Mouse (Mus musculus) hindbrain, postnatal 0 days (tissue): Measurements from ENCODE around the gene Cda. TPM values are rescaled to one million over a fixed set of nuclear protein-coding genes. Genes with fewer than 3 reads are reported as not detected.
A peak's percentile ranks its signal among the peaks of the same experiment; 100 is the strongest.

ENCODE experiments used
- ATAC-seq: fragments of 200-750 bp; cut with Nextera tagmentation; 2 replicates; pipeline ENCODE4 v1.8.0; 2017; ENCODE audit warnings: mild to moderate bottlenecking, moderate TSS enrichment, moderate library complexity
- DNase-seq: peaks from one replicate; pipeline ENCODE4 v3.0.0-alpha.2; 2015; ENCODE audit warnings: low spot score
- H3K27ac ChIP-seq: fragments of 300-500 bp; sonication (generic); 2 replicates; pipeline ENCODE4 v1.5.1; 2014; ENCODE audit warnings: mild to moderate bottlenecking
- H3K27me3 ChIP-seq: fragments of 300-500 bp; sonication (generic); 2 replicates; pipeline ENCODE4 v1.6.1; 2014; ENCODE audit warnings: low read length, mixed read lengths; ENCODE audit not compliant: insufficient read depth
- H3K36me3 ChIP-seq: fragments of 300-500 bp; sonication (generic); 2 replicates; pipeline ENCODE4 v1.6.1; 2014; ENCODE audit warnings: low read length, mixed read lengths; ENCODE audit not compliant: insufficient read depth
- H3K4me1 ChIP-seq: fragments of 300-500 bp; sonication (generic); 2 replicates; pipeline ENCODE4 v1.6.1; 2014; ENCODE audit warnings: antibody characterized with exemption, low read length, mixed read lengths; ENCODE audit not compliant: insufficient read depth
- H3K4me2 ChIP-seq: fragments of 300-500 bp; sonication (generic); 2 replicates; pipeline ENCODE4 v1.6.1; 2014; ENCODE audit warnings: low read depth, mild to moderate bottlenecking, low read length, moderate library complexity, mixed read lengths
- H3K4me3 ChIP-seq: fragments of 300-500 bp; sonication (generic); 2 replicates; pipeline ENCODE4 v1.5.1; 2014; ENCODE audit warnings: low read length
- H3K9ac ChIP-seq: fragments of 300-500 bp; sonication (generic); replicated peaks from 2 replicates; pipeline ENCODE4 v1.6.1; 2014; ENCODE audit warnings: mild to moderate bottlenecking, low read length, moderate library complexity, mixed read lengths
- H3K9me3 ChIP-seq: fragments of 300-500 bp; sonication (generic); 2 replicates; pipeline ENCODE4 v1.6.1; 2016; ENCODE audit warnings: low read length, mixed read lengths
- CTCF ChIP-seq: IDR thresholded peaks from 2 replicates; pipeline ENCODE4 v1.5.1; 2016; ENCODE audit warnings: antibody characterized with exemption, control low read depth, low read depth
- WGBS: fragments of 180-500 bp; shearing (Covaris S2); extraction: QIAGEN DNeasy Blood & Tissue Kit; methylation state at CpG from one replicate; pipeline ENCODE4 v1.1.7; 2014; 5-methylcytosine and 5-hydroxymethylcytosine counted together
- polyA plus RNA-seq: library from polyadenylated mRNA; unstranded; fragments of >200 nt; fragmentation: Nextera tagmentation; extraction: Ambion mirVana; gene quantifications from 2 replicates; pipeline ENCODE4 v1.2.1, GENCODE M21; 2015
- total RNA-seq: library from RNA; depleted of rRNA; stranded (reverse); fragments of >200 nt; gene quantifications from 2 replicates; pipeline ENCODE4 v1.2.3, GENCODE M21; 2014

Gene Cda
- total and polyA plus RNA-seq, 2 experiments from 2014 or later = 12.1 to 20.5 TPM

DNA sequence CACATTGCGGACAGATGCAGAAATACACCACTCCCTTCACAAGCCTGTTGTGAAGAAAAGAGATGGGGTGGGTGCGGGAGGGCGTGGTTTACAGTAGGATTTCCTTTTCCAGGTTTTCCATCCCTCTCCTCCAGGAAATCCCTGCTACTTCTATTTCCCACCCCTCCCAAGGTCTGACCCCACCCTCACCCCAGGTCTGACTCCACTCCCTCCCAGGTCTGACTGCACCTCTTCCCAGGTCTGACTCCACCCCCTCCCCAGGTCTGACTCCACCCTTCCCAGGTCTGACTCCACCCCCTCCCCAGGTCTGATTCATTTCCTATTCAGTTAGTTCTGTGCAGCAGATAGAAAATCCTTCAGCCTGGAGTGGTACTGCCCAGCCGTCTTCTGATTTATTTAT, 16.0 kb upstream of the Cda start:
- Histone ChIP-seq H3K9ac (no peak overlapping the region), H3K9me3 (no peaks in the 10 kb centered on the region), H3K27me3 (no peaks in the 10 kb centered on the region), H3K4me3 (no peak overlapping the region), H3K36me3 (no peaks in the 10 kb centered on the region), H3K4me1 (peaks cover 12% of the 10 kb centered on the region; the same call in 1 of the 2 replicates), H3K27ac (no peak overlapping the region), H3K4me2 (no peak overlapping the region)
- no peak for DNase-seq
- 58% methylated on average over 4 of the region's 4 CpGs for WGBS
- TF ChIP-seq CTCF = no peak
- no peak for ATAC-seq

DNA sequence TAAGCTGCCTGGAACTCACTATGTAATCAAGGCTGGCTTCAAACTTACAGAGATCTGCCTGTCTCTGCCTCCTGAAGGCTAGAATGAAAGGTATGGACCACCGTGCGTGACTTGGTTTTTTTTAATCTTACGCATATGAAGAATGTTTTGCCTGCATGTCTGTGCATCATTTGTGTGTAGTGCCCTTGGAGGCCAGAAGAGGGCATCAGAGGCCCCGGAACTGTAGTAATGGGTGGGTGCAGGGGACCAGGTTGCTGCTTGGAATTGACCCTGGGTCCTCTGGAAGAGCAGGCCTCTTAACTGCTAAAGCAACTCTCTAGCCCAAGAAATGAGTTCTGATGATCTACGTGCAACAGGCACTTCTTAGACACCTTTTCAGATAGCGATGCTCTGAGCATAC, 14.7 kb upstream of the Cda start:
- Histone ChIP-seq H3K4me2 (no peak overlapping the region), H3K36me3 (no peaks in the 10 kb centered on the region), H3K4me1 (peaks cover 12% of the 10 kb centered on the region; the same call in 1 of the 2 replicates), H3K4me3 (no peak overlapping the region), H3K9me3 (no peaks in the 10 kb centered on the region), H3K9ac (no peak overlapping the region), H3K27ac (no peak overlapping the region), H3K27me3 (no peaks in the 10 kb centered on the region)
- peak; percentile 53 for TF ChIP-seq CTCF
- 74% methylated on average over 6 of the region's 6 CpGs for WGBS
- DNase-seq (no peak), ATAC-seq (no peak)

DNA sequence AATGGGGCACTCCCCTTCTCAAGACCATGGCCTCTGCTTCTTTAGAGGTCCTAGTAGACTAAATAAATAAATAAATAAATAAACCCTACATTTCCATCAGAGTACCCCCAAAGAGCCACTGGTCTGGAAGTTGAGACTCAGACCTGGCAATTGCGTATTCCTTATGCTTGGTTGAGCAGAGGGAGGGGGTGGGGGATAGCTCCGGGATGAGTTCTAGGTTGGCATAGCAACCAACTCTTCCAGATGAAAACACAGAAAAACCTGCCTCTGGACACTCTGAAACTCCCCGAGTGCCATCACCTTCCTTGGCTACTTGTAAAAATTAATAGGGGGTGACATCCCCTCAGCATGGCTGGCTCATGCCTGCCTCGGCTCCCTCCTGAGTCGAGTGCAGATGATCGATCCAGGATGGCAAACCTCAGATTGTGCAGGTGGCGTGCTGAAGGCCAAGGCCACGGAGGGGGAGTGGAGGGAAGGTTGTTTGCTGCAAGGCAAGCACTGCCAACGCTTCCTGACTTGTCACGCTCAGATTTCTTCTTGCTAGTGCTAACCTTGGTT, 12.4 kb upstream of the Cda start:
- H3K9ac ChIP-seq = no peak overlapping the region
- WGBS = 19% methylated on average over 10 of the region's 10 CpGs
- no peak overlapping the region for H3K4me3 ChIP-seq
- H3K9me3 ChIP-seq = no peaks in the 10 kb centered on the region
- no peak overlapping the region for H3K4me2 ChIP-seq
- peak; percentile 58 for DNase-seq
- H3K4me1 ChIP-seq = peaks cover 12% of the 10 kb centered on the region; the same call in 1 of the 2 replicates
- H3K27me3 ChIP-seq = no peaks in the 10 kb centered on the region
- peak overlapping the region; percentile 54 for H3K27ac ChIP-seq
- ATAC-seq = peak; percentile 43; the same call in 1 of the 2 replicates
- no peaks in the 10 kb centered on the region for H3K36me3 ChIP-seq
- TF ChIP-seq CTCF = no peak

DNA sequence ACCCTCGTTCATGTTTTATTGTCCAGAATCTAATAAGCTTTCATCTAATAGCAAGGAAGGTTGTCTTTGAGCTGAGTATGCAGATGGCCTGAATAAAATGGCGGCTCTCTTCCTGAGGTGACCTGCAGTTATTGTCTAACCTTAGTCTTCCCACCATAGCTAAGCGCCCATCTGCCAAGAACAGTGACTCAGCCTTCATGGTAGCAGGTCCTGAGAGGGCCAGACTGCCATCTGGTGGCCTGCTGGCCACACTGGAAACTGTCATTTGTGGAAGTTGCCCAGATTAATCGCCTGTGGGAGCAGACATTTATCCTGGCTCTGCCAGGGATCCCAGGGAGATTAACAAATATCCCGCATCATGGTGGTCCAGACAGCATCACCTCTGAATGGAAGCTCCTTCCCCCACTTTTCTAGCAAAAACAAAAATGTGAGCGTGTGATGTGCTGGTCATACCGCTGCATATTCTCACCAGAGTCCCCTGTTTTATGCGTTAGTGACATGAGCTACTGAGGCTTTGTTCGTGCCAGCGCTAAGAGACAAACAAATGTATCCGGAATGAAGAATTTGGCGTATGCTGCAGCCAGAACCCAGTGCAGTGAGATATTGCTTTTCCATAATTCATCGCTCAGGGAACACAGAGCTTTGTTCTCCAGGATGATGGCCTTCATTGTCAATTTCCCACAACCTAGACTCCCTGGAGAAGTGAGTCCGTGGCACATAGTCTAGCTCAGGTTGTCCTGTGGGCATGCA, 11.5 kb upstream of the Cda start:
- no peak overlapping the region; the same call in 1 of the 2 replicates for H3K4me2 ChIP-seq
- no peaks in the 10 kb centered on the region for H3K27me3 ChIP-seq
- peak; percentile 87 for ATAC-seq
- 22% methylated on average over 14 of the region's 14 CpGs for WGBS
- H3K4me3 ChIP-seq = no peak overlapping the region
- peak; percentile 90 for DNase-seq
- H3K9ac ChIP-seq = no peak overlapping the region
- peak; percentile 89 for TF ChIP-seq CTCF
- no peaks in the 10 kb centered on the region for H3K9me3 ChIP-seq
- H3K27ac ChIP-seq = peak overlapping the region; percentile 54
- no peaks in the 10 kb centered on the region for H3K36me3 ChIP-seq
- H3K4me1 ChIP-seq = peaks cover 12% of the 10 kb centered on the region; the same call in 1 of the 2 replicates

DNA sequence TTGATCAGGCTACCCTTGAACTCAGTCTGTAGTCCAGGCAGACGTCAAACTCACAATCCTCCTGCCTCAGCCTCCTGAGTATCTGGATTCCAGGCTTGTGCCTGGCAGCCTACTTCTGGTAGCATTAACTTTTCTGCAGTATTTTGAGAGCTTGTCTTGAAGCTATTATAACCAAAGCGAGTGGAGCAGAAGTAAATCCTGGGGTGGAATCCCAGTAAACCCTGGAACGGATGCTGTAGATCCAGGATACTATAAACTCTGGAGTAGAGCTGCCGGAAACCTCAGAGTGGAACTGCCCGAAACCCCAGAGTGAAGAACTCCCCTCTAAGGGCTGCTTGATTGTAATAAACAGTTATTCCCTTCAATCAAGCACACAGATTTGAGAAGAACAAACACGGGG, 9.7 kb upstream of the Cda start:
- ATAC-seq (no peak), DNase-seq (peak; percentile 65)
- Histone ChIP-seq H3K27ac (no peak overlapping the region), H3K27me3 (no peaks in the 10 kb centered on the region), H3K4me1 (peaks cover 12% of the 10 kb centered on the region; the same call in 1 of the 2 replicates), H3K36me3 (no peaks in the 10 kb centered on the region), H3K4me3 (no peak overlapping the region), H3K9me3 (no peaks in the 10 kb centered on the region), H3K9ac (no peak overlapping the region), H3K4me2 (no peak overlapping the region)
- WGBS = 54% methylated on average over 6 of the region's 6 CpGs
- TF ChIP-seq CTCF = no peak

DNA sequence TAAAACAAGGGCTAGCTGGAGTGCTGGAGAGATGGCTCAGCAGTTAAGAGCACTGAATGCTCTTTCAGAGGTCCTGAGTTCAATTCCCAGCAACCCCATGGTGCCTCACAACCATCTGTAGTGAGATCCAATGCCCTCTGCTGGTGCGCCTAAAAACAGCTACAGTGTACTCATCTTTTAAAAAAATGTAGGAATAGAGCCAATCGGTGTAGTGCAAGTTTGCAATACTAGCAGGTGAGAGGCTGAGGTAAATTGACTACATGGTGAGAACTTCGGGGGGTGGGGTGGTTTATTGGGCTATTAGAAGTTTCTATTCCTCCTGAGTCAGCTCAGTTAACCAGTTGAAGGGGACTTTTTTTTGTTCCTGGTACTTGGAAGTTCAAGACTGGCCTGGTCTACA, 7.3 kb upstream of the Cda start:
- 86% methylated on average over 3 of the region's 3 CpGs for WGBS
- Histone ChIP-seq H3K4me1 (peaks cover 9% of the 10 kb centered on the region; the same call in 1 of the 2 replicates), H3K9me3 (no peaks in the 10 kb centered on the region), H3K27me3 (no peaks in the 10 kb centered on the region), H3K9ac (no peak overlapping the region), H3K4me3 (no peak overlapping the region), H3K4me2 (no peak overlapping the region), H3K27ac (no peak overlapping the region), H3K36me3 (no peaks in the 10 kb centered on the region)
- no peak for ATAC-seq
- DNase-seq = no peak
- TF ChIP-seq CTCF = no peak

DNA sequence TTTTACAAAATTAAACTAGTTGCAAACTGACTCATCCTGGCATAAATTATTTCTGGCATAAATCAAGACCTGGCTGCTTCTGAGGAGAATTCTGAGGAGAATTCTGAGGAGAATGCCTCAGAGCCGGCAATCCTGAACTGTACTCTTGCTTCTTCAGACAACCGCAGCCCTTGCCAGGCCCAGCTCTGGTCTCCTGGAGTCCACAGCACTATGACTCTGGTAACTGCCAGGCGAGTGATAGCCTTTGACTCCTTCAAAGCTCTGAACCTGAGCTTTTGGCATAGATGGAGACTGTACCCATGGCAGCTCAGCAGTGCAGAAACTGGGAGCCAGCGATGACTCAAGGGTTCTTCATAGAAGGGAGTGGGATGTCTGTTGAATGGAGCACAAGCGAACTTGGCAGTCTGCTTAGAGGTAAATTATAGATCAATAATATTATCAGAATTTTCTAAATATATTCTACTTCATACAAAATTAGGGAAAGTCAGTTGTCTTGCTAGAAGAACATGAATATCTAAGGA, 3.3 kb upstream of the Cda start:
- Histone ChIP-seq H3K27me3 (no peaks in the 10 kb centered on the region), H3K4me2 (no peak overlapping the region), H3K27ac (no peak overlapping the region), H3K4me1 (peaks cover 8% of the 10 kb centered on the region; the same call in 1 of the 2 replicates), H3K9ac (no peak overlapping the region), H3K4me3 (no peak overlapping the region), H3K36me3 (no peaks in the 10 kb centered on the region), H3K9me3 (no peaks in the 10 kb centered on the region)
- WGBS = 82% methylated on average over 5 of the region's 5 CpGs
- TF ChIP-seq CTCF = no peak
- ATAC-seq = no peak
- DNase-seq = no peak
